Mouse (Mus musculus): ENCODE data around the gene Foxn1.

GRCm38 (mm10) chr11:78401469-78401868 lies 15.1 kb upstream of the Foxn1 start:
- TF ChIP-seq FLI1 (IDR thresholded peaks at IDR 0.05; ENCODE audit: low read length) = no peak
- no peak for TF ChIP-seq GATA1 (IDR thresholded peaks at IDR 0.05; ENCODE audit: borderline replicate concordance, low read length)
